Mouse (Mus musculus) stomach, embryonic 16.5 days (tissue): Measurements from ENCODE around the gene Dlx2. TPM values are rescaled to one million over a fixed set of nuclear protein-coding genes. Genes with fewer than 3 reads are reported as not detected.

Source experiments
- ATAC-seq: fragments of 200-750 bp; cut with Nextera tagmentation; 2 replicates; pipeline ENCODE4 v1.8.0; 2017; ENCODE audit warnings: moderate number of reproducible peaks, moderate TSS enrichment; ENCODE audit not compliant: insufficient read depth, low FRiP score
- H3K27ac ChIP-seq: fragments of 300-500 bp; sonication (generic); 2 replicates; pipeline ENCODE4 v1.5.1; 2014; ENCODE audit warnings: low read length
- H3K27me3 ChIP-seq: fragments of 300-500 bp; sonication (generic); 2 replicates; pipeline ENCODE4 v1.6.1; 2014; ENCODE audit warnings: low read length, control low read depth, mixed read lengths; ENCODE audit not compliant: control insufficient read depth, insufficient read depth
- H3K36me3 ChIP-seq: fragments of 300-500 bp; sonication (generic); 2 replicates; pipeline ENCODE4 v1.6.1; 2014; ENCODE audit warnings: low read length; ENCODE audit not compliant: control insufficient read depth, insufficient read depth
- H3K4me1 ChIP-seq: fragments of 300-500 bp; sonication (generic); 2 replicates; pipeline ENCODE4 v1.6.1; 2014; ENCODE audit warnings: low read length, control low read depth, mixed read lengths; ENCODE audit not compliant: control insufficient read depth, insufficient read depth
- H3K4me2 ChIP-seq: fragments of 300-500 bp; sonication (generic); 2 replicates; pipeline ENCODE4 v1.6.1; 2014; ENCODE audit warnings: low read depth, low read length, mixed read lengths
- H3K4me3 ChIP-seq: fragments of 300-500 bp; sonication (generic); replicated peaks from 2 replicates; pipeline ENCODE4 v1.5.1; 2014; ENCODE audit warnings: mild to moderate bottlenecking, low read length
- H3K9ac ChIP-seq: fragments of 300-500 bp; sonication (generic); 2 replicates; pipeline ENCODE4 v1.6.1; 2014; ENCODE audit warnings: low read length
- H3K9me3 ChIP-seq: fragments of 300-500 bp; sonication (generic); replicated peaks from 2 replicates; pipeline ENCODE4 v1.6.1; 2016; ENCODE audit warnings: low read length, control low read depth; ENCODE audit not compliant: control insufficient read depth
- WGBS: fragments of 180-500 bp; shearing (Covaris S2); extraction: QIAGEN DNeasy Blood & Tissue Kit; methylation state at CpG from one replicate; pipeline ENCODE4 v1.1.7; 2014; 5-methylcytosine and 5-hydroxymethylcytosine counted together
- polyA plus RNA-seq: library from polyadenylated mRNA; unstranded; fragments of >200 nt; fragmentation: Nextera tagmentation; extraction: Ambion mirVana; gene quantifications from 2 replicates; pipeline ENCODE4 v1.2.1, GENCODE M21; 2015

Gene Dlx2
- polyA plus RNA-seq, 1 experiment from 2014 or later: 2.2 TPM

DNA sequence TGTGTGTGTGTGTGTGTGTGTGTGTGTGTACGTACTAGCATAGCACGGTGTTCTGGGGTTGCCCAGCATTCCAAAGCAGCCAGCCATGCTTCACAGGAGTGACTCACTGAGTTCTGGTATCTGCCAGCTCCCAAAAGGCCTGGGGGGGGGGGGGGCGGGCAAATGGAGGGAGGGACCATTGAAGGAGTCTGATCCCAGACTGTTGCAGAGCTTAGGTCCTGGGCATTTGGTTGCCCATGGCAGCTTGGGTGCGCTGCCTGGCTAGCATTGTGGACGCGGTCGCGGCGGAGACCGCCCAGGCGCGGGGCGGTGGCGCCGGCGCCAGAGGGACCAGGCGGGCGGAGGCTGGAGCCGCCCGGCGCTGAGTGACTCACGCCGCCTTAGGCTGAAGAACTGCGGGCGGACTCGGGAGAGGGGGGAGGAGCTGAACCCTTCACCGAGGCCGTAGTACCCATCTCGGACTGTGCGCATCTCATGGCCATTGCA, 3.7 kb downstream of the Dlx2 start:
- H3K9ac ChIP-seq: no peak overlapping the region
- peak; percentile 72; the same call in 1 of the 2 replicates for ATAC-seq
- H3K4me1 ChIP-seq: peaks cover 22% of the 10 kb centered on the region

DNA sequence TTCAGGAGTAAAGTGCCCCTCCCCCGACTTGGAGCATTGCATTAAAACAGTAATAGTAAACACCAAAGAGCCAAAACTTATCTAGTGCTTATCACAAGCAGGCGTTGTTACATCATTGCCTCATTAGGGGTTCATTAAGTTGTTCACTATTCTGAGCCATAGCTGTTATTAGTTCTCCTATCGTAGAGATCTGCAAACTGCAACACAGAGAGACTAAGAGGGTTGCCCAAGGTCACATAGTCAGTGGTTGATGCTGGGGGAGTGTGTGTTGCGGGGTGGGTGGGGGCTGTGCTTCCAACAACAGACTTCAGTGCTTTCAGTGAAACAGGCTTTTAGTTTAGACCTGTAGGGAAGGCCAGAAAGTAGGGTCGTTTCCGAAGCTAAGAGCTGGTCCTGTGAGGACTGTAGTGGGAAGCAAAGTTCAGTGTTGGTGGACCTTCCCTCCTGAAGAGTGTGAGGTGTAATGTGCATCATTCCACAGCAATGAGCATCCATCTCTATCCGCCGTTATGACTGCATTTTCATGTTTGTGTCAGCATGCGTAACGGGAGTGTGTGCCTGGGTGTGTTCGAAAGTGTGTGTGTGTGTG, 4.2 kb downstream of the Dlx2 start:
- H3K4me3 ChIP-seq: no peak overlapping the region; the same call in 1 of the 2 replicates
- no peak overlapping the region for H3K27ac ChIP-seq

More for the DNA sequence above, 3.7 kb downstream of the Dlx2 start:
- H3K36me3 ChIP-seq: no peaks in the 10 kb centered on the region
- H3K4me3 ChIP-seq: peak overlapping the region; percentile 28
- under 1% methylated on average over 29 of the region's 30 CpGs for WGBS
- no peak overlapping the region for H3K27ac ChIP-seq
- peaks cover 93% of the 10 kb centered on the region for H3K27me3 ChIP-seq
- H3K9me3 ChIP-seq: no peaks in the 10 kb centered on the region
- H3K4me2 ChIP-seq: peak overlapping the region; percentile 42

DNA sequence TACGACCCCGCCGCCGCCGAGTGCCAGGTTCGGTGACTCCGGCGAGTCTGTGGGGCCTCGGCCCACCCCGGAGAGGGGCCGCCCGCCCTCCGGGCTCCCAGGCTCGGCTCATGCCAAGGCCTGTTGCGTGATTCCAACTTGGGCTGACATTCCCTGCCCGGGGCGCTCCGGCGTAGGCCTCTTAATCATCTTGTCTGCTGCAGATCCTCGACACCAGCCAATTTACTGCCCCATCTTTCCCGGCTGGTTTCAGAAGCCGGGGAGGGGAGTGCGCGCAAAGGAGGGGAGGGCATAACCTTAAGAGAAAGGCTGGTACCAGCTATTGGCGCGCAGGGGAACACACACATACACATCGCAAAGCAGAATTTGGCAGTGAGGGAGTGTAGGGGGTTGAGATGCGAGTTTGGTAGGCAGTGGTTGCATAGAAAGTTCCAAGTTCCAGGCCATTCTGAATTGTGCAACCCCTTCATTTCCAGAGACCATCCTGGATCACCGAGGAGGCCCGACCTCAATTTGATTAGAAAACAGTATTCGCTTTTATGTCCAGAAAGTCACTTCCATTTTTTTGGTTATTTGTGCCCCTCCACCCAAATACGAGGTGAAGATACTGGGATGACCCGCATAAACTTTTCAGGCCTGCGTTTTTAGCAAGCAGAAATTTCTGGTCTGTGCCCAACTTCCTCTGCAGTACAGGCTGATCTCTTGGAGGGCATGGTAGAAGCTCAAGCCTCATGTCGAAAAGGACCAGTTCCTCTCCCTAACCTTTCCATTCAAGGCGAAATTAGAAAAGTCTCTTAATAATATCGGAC, 4.9 kb downstream of the Dlx2 start:
- Histone ChIP-seq H3K27ac (peak overlapping the region; percentile 23; the same call in 1 of the 2 replicates), H3K36me3 (no peaks in the 10 kb centered on the region), H3K4me3 (peak overlapping the region; percentile 21), H3K9me3 (no peaks in the 10 kb centered on the region), H3K4me2 (peak overlapping the region; percentile 40), H3K9ac (no peak overlapping the region), H3K27me3 (peaks cover 98% of the 10 kb centered on the region), H3K4me1 (peaks cover 19% of the 10 kb centered on the region)
- 3% methylated on average over 37 of the region's 37 CpGs for WGBS
- ATAC-seq: no peak

More for the DNA sequence above, 4.2 kb downstream of the Dlx2 start:
- Histone ChIP-seq H3K36me3 (no peaks in the 10 kb centered on the region), H3K9ac (no peak overlapping the region), H3K4me2 (no peak overlapping the region), H3K4me1 (peaks cover 22% of the 10 kb centered on the region), H3K27me3 (peaks cover 98% of the 10 kb centered on the region), H3K9me3 (no peaks in the 10 kb centered on the region)
- WGBS: 6% methylated on average over 11 of the region's 11 CpGs
- ATAC-seq: no peak

DNA sequence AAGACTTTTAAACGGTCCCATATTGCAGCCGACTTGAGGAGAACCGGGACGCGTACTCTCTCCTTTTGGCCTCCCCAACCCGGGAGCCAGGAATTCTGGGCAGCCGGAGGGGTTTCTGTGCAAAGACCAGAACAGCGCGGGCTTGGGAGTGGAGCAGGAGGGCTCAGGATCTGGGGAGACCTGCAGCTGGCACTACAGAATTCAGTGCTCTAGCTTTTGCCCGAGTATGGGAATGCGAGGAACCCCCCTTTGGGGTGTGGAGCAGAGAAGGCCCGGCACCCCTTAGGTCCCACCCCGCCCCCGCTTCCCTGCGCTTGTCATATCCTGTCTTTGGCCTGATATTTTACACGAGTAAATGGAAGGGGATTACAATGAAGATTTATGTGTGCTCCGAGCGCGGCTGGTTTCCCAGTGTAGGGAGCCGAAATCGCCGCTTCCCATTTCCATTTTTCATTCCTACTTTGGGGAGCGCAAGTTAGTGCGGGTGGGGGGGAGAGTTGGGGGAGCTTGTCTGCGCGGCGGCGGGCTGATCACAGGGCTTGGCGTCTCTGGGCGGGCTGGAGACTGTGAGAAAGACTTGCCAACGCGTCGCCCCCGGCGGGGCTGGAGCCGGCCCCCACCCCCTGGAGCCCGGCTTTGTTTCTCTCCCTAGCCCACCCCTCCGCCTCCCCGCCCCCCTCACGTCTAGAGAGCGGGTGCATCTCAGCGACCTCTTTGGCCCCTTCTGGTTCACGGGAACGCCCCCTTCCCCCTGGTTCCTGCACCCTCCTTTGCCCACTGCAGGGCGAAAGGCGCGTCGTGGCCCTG, 5.7 kb downstream of the Dlx2 start:
- H3K4me1 ChIP-seq: peaks cover 11% of the 10 kb centered on the region
- H3K4me3 ChIP-seq: peak overlapping the region; percentile 21
- no peaks in the 10 kb centered on the region for H3K36me3 ChIP-seq
- H3K27me3 ChIP-seq: peaks cover 98% of the 10 kb centered on the region
- H3K9me3 ChIP-seq: no peaks in the 10 kb centered on the region
- no peak overlapping the region for H3K9ac ChIP-seq
- H3K27ac ChIP-seq: peak overlapping the region; percentile 23; the same call in 1 of the 2 replicates
- WGBS: 1% methylated on average over 48 of the region's 48 CpGs
- no peak for ATAC-seq
- H3K4me2 ChIP-seq: peak overlapping the region; percentile 40

DNA sequence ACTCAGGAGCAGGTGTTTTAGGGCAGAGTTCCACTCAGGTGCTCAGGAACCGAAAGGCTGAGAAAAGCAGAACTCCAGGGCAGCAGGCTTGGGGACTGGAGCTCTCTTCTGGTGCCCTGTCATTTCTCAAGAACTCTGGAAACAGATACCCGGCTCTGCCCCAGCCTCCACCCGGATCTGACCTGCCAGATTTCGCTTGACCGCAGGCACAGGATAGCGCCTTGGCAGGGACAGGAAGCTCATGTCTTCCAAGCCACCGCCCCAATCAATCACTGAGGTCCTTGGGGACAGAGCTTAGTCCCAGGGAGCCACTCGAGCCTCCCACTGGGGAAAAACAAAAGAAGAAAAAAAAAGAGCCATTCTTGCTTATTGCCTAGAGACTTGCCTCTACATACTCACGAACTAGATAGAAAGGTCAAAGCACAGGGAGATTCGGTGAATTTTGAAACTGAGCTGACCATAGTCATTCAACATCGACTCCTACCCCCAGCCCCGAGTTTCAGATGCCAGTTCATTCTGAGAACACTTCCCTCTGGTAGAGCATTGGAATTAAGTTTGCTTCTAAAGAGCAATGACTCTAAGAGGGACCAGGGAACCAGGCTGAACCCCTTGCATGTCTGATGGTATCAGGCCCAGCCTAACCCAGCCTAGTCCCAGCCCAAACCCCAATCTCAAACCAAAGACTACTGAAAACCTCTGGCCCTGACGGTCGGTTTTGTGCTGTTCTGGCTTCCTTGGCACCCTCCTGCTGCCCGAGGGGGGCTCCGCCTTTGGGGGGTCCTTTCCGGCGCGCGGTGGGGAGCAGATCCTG, 12.1 kb downstream of the Dlx2 start:
- peaks cover 94% of the 10 kb centered on the region for H3K27me3 ChIP-seq
- no peaks in the 10 kb centered on the region for H3K9me3 ChIP-seq
- under 1% methylated on average over 20 of the region's 20 CpGs for WGBS
- no peak overlapping the region for H3K9ac ChIP-seq
- no peaks in the 10 kb centered on the region for H3K36me3 ChIP-seq
- H3K4me3 ChIP-seq: peak overlapping the region; percentile 3; the same call in 1 of the 2 replicates
- no peak overlapping the region; the same call in 1 of the 2 replicates for H3K4me2 ChIP-seq
- no peak for ATAC-seq
- peaks cover 4% of the 10 kb centered on the region; the same call in 1 of the 2 replicates for H3K4me1 ChIP-seq
- no peak overlapping the region; the same call in 1 of the 2 replicates for H3K27ac ChIP-seq

DNA sequence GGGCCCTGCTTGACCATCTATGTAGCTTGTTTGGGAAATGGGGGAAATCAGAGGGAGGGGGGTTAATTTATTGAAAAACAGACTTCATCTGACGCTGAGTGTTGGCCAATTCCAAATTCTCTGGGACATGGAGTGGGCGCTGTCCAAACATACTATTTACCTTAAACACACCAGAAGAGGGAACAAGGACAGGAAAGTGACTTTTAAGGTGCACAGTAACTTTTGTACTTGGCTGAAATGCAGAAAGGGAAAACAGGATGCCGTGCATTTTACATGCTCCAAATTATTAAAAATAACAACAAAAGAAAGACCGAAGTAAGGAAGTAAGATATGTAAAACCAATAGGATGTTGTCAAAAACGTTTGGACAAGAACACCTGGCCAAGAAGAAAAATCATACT, 13.5 kb downstream of the Dlx2 start:
- Histone ChIP-seq H3K4me3 (no peak overlapping the region), H3K36me3 (no peaks in the 10 kb centered on the region), H3K27me3 (peaks cover 92% of the 10 kb centered on the region), H3K9me3 (no peaks in the 10 kb centered on the region), H3K9ac (no peak overlapping the region), H3K4me2 (0 out of 2 replicates have a peak overlapping the region, but pooled peaks have one; percentile 13), H3K4me1 (peaks cover 8% of the 10 kb centered on the region), H3K27ac (no peak overlapping the region)
- no peak for ATAC-seq
- WGBS: 10% methylated on average over 5 of the region's 5 CpGs

DNA sequence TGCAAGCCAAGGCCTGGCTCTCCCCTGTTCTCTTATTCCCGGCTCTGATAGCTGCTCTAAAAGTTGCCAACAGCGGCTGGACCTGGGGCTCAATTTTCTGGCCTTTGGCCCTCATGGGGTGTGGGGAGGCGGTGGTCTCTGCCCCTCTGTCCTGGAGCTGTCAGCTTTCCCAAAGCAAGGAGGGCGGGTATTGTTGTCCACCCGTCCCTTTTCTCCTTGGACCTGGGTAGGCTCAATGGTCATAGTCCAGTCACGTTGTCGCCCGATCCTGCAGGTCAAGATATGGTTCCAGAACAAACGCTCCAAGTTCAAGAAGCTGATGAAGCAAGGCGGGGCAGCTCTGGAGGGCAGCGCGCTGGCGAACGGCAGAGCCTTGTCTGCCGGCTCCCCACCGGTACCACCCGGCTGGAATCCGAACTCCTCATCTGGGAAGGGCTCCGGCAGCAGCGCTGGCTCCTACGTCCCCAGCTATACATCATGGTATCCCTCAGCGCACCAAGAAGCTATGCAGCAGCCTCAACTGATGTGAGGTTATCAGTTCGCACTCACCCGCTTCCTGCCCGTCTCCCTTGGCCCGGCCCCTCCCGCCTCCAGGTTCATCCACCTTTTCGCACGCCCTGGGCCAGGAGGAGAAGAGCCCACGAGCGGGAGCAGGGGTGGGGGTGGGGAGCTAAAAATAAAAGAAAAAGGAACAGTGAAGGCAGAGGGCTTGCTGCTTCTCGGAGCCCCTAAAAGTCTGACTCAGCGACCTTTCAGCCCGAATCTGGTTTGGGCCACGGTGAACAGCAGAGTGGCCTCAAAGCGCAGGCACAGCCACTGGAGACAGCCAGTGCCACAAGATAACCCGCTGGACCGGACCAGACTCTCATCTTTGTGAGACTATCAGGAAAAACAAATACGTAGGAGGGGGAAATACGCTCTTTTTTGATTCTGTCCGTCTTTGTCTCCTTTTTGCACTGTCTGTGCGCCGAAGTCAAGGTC, 14.3 kb downstream of the Dlx2 start:
- 1% methylated on average over 43 of the region's 43 CpGs for WGBS
- ATAC-seq: no peak
- H3K9me3 ChIP-seq: no peaks in the 10 kb centered on the region
- H3K36me3 ChIP-seq: no peaks in the 10 kb centered on the region
- peaks cover 87% of the 10 kb centered on the region for H3K27me3 ChIP-seq
- peaks cover 8% of the 10 kb centered on the region for H3K4me1 ChIP-seq
- peak overlapping the region; percentile 20 for H3K4me3 ChIP-seq
- H3K27ac ChIP-seq: no peak overlapping the region
- H3K4me2 ChIP-seq: no peak overlapping the region
- H3K9ac ChIP-seq: no peak overlapping the region; the same call in 1 of the 2 replicates
